Mouse (Mus musculus) heart, postnatal 25 days (tissue): ENCODE measurements around the gene Iffo1. TPM values are rescaled to one million over a fixed set of nuclear protein-coding genes. Genes with fewer than 3 reads are reported as not detected.

Source experiments
- DNase-seq: peaks from one replicate; pipeline ENCODE4 v3.0.0; 2022; ENCODE audit warnings: low spot score
- intact Hi-C: fragments of 180-260 bp; cut with DNase I; formaldehyde crosslinking; loops from one replicate; pipeline ENCODE4 v1.15.1; 2025
- total RNA-seq, 2 experiments: library from RNA; stranded (reverse); gene quantifications; 2 replicates each; pipeline ENCODE4 v1.2.3; 2021

Iffo1 gene
- 10 to 100 TPM in 1 of 2 experiments, 1 to 10 TPM in 1; 7.1 to 12.0 TPM for total RNA-seq

DNA sequence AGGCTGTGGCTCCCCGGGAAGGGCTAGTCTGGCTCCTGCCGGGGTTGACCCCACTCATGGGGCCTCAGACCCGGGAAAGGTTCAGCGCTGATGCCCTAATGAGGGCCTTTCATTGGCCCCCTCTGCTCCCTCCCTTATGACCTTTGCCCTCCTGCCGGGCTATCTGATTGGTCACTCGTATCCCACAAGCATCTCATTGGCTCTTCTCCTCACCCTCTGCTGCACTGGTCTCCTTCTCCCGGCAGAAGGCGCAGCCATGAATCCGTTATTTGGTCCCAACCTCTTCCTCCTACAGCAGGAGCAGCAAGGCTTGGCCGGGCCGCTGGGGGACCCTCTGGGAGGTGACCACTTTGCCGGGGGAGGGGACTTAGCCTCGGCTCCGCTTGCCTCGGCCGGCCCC is at the start of gene Iffo1:
TSS of gene Iffo1 (plus strand) at position 241 of the 400 bp plus-strand sequence.
- peak; percentile 89 for DNase-seq
- intact Hi-C loops, result loop anchor here (5.0 kb wide), 1 partner anchor 127 kb away; no protein-coding TSS in a partner anchor

DNA sequence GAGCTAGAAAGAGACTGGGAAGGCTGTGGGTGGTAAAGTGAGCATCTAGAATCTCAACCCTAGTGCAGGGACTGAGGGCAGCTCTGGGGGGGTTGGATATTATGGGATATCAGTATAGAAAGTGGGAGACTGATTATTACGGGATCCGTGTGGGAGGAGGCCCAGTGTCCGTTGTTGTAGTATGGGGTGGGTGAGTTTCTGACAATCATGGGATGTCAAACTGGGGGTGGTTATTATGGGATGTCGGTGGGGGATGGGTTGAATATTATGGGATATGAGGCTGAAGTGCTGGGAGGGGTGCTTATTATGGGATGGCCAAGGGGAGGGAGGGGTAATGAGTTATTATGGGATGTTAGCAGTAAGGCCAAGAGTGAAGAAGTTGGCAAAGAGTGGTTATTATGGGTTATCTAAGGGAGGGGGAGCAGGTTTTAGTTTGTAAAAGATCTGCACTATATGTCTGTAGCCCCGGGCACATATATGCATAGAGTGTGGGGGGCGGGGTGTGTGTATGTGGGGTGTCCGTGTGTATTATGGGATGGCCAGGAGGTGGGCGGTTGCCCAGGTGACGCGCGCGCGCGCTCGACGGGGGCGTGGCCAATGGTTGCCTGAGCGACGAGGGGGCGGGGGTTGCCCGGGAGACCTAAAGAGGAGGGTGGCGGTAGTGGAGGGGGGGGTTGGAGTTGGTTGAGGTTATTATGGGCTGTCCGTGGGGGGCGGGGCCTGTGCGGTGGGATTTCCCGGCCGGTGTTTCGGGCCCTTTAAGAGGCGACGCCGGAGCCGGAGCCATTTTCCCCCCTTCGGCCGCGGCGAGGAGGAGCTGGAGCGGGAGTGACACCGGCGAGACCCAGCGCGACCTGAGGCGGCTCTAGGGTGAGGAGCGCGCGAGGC is 49.4 kb upstream of the Iffo1 start, which contains the start of gene Chd4:
TSS of gene Chd4 (plus strand) at position 591 of the 888 bp plus-strand sequence.
- DNase-seq, result peak; percentile 83
- intact Hi-C loops, result loop anchor here (5.0 kb wide), 1 partner anchor 37 kb away; the partner anchor contains the start of gene Nop2

DNA sequence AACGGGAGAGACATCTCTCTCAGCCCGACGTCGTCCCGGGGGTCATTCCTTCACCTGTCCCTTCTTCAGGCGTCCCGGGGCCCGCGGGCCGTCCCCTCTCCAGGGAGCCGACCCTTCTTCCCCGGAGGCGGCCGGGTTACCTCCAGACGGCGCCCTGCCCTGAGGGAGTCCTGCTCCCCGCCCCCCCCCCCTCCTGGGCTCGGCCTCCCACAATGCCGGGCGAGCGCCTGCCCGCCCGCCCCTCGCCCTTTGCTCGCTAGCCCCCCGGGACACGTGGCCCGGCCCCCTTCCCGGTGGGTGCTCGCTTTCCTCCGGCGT is 48.8 kb upstream of the Iffo1 start:
- intact Hi-C loops, result loop anchor here (5.0 kb wide), 1 partner anchor 36 kb away; the partner anchor contains the start of gene Nop2
- DNase-seq, result no peak

DNA sequence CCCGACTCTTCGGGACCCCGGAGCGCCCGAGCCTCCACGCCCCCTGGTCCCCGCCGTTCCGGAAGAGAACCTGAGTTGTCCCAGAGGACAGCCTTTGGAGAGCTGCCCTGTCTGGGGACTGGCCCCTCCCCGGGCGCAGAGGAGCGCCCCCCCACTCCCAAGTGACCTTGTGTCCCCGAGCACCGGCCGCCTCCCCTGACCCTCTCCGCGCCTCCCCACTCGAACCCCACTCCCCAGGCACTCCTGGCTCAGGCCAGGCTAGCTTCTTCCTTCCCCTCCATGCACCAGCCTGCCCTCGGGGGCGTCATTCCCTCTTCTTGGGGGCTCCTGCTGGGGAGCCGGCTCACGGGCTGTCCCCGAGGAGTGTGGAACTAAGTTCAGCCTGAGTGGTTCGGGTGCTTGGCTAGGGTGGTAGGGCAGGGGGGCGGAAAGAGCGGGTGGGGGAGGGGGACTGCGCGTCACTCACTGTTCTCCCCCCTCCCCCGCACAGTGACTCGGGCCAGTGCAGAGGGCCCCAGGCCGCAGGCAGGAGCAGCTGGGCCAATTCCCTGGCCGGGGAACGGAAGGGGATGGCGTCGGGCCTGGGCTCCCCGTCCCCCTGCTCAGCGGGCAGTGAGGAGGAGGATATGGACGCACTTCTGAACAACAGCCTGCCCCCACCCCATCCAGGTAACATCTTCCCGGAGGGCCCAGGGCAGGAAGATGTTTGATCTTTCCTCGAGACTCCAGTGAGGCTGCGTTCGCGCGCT is 48.3 kb upstream of the Iffo1 start:
- intact Hi-C loops, result loop anchor here (5.0 kb wide), 1 partner anchor 36 kb away; the partner anchor contains the start of gene Nop2
- DNase-seq, result peak; percentile 49

DNA sequence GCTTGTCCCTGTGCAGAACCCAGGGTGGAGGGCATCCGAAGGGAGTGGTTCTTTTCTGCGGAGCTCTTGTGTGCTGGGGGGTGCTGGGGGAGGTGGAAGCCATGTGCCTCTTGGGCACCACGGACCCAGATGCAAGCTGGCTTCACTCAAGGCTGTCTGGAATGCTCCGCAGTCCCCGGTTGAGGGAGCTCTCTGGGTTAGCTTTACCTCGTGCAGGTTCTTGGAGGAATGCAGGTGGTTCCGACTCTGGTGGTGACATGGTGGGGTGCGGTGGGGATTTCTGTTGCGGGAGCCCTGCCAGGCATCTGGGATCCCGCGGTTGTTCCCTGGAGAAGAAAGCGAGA is 47.7 kb upstream of the Iffo1 start:
- no peak for DNase-seq
- intact Hi-C loops, result loop anchor here (5.0 kb wide), 1 partner anchor 35 kb away; the partner anchor contains the start of gene Nop2

DNA sequence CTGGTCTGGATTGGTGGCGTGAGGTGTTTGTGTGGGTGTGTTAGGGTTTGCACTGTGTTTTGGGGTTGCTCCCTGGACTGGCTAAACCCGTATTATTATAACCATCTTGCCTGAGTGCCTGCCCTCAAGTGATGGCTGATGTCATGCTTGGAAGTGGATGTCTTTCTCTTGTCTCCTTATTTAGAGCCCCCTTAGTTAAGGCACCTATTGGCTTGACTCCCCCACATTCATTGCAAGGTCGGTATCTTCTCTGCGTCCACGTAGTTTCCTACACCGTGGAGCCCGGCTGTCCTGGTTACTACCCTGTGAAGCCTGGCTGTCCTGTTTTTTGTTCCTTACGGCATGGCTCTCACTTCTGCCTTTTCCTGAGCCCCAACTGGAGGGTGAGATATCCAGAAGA is 47.1 kb upstream of the Iffo1 start:
- intact Hi-C loops, result loop anchor here (5.0 kb wide), 1 partner anchor 34 kb away; the partner anchor contains the start of gene Nop2
- no peak for DNase-seq

DNA sequence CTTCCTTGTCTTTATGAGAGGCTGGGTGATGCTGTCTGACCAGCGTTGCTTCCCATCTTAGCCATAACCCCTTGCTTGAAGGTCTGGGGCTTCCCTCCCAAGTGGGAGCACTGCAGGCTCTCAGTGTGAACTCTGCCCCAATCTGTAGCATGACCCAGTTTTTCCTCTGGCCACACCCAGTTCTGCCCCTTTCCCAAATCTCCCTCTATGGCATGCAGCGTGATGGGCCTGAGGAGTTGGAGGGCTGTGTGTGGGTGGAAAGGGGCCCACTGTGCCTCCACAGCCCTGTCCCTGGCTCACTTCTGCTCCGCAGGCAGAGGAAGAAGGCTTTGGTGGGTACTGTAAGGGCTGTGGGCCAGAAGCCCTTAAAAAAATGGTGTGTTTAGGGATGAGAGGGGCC is 46.5 kb upstream of the Iffo1 start:
- DNase-seq, result no peak
- intact Hi-C loops, result loop anchor here (5.0 kb wide), 1 partner anchor 34 kb away; the partner anchor contains the start of gene Nop2

DNA sequence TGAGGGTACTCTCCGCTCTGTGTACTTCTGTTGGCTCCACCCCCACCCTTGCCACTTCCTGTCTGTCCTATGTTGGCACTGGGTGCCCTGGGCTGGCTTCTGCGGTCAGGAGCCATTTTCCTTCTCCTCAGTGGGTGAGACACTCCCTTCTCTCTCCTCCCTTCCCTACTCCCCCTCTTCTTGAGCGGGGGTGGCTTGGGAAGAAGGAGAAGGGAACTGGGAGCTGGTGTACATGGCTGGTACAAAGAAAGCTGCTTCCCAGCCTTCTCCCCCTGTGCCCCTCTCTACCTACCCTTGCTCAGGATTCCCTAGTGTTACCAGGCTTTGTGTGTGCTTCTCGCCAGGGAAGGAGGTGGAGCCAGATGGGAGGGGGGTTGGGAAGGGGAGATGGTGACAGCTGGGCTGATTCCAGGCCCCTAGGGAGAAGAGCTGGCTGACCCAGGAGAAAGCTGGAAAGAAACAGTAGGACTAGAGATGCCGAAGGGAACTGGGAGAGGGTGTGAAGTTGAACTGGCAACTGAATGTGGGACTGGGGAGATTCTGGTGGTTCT is 45.5 kb upstream of the Iffo1 start:
- peak; percentile 43 for DNase-seq
- intact Hi-C loops, result loop anchor here (5.0 kb wide), 1 partner anchor 33 kb away; the partner anchor contains the start of gene Nop2

DNA sequence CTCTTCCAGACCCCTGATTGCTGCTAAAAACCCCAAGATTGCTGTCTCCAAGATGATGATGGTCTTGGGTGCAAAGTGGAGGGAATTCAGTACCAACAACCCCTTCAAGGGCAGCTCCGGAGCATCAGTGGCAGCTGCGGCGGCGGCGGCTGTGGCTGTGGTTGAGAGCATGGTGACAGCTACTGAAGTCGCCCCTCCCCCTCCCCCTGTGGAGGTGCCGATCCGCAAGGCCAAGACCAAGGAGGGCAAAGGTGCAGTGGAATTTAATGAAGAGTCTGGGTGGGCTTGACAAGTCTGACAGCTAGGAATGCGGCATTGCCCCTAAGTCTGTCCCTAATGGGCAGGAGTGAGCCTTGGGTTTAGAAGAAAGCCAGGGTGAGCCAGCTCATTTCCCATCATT is 43.6 kb upstream of the Iffo1 start:
- DNase-seq, result no peak
- intact Hi-C loops, result no loop called here

DNA sequence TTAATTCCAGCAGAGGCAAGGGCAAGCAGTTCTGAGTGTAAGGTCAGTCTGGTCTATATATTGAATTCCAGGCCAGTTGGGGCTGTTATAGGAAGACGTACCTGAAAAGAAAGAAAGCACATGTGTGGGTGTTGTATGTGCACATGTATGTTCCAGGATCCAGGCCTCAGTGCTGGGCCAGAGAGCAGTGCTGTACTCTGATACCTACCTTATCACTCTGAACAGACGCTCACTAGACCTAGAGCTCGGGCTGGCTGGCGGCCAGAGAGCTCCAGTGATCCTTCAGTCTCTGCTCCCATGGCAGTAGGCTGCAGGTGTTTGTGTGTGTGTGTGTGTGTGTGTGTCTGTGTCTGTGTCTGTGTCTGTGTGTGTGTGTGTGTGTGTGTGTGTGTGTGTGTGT is 40.8 kb upstream of the Iffo1 start:
- no peak for DNase-seq
- intact Hi-C loops, result no loop called here

DNA sequence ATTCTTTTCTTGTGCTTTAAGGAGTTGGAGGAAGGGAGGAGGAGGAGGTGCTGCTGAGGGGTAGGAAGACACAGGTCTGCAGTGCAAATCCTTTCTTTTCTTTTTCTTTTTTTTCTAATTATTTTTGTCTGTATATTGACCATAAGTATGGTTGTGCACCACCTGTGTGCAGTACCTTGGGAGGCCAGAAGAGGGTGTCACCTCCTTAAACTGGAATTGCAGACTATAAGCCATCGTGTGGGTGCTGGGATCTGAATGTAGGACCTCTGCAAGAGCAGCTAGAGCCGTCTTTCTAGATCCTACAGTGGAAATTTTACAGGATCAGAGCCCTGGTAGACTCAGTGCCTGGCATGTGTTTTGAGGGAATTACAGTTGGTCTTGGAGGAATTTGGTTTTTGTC is 37.3 kb upstream of the Iffo1 start:
- intact Hi-C loops, result no loop called here
- DNase-seq, result no peak

DNA sequence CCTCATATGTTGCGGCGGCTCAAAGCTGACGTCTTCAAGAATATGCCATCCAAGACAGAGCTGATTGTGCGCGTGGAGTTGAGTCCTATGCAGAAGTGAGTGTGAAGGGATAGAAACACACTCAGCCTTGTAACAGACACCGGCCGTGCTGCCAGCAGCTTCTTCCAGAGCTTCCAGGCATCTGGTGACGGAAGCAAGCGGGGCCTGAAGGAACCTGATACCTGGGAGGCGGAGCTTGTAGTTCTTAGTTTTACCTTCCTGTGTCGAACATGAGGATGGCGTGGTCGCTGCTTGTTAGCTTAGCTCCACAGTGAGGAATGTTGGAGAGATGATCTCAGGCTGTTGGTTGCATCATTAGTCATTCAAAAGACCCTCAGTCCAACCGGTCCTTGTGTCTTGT is 35.7 kb upstream of the Iffo1 start:
- DNase-seq, result no peak
- intact Hi-C loops, result no loop called here

DNA sequence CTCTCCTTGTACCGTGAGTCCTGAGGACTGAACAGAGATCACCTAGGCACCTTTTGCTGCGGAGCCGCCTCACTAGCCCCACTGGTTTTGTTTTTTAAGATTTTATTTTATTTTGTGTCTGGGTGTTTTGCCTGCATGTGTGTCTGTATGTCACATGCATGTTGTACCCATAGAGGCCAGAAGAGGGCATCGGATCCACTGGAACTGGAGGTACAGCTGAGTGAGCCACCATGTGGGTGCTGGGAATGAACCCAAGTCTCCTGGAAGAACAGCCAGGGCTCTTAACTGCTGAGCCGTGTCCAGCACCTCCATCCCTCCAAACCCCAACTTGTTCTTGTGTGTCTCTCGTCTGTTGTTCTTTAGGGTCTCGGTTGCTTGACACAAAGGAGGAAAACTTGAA is 34.1 kb upstream of the Iffo1 start:
- intact Hi-C loops, result no loop called here
- no peak for DNase-seq

DNA sequence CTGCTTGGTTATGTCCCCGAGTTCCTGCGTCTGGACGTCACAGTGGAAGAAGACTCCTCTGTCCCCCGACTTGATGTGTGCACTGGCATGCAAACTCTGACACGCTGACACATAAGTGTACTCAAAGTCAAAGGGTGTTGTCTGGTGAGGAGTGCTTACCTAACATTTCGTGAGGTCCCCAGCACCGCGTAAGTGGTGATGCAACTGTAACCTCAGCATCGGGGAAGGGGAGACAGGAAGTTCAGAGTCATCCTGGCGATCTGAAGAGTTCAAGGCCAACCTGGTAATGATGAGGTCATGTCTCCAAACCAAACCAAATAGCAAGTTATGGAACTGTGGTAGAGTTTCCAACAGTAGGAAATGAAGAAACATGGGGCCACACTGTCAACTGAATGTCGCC is 32.5 kb upstream of the Iffo1 start:
- intact Hi-C loops, result no loop called here
- no peak for DNase-seq

DNA sequence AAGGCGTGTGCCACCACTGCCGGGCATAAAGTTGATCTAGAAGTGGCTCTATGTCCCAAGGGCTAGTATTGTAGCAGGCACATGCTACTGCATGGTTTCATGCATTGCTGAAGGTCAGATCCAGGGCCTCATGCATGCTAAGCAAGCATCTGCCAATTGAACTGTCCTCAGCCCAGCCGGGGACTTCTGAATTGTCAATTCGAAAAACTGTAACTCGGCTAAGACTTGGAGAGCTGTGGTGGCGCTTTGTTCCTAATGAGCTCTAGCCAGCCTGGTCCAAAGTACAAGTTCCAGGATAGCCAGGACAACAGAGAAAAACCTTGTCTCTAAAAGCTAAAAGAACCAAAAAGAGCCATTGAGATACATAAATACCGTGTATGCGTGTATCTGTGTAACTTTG is 25.7 kb upstream of the Iffo1 start:
- no peak for DNase-seq
- intact Hi-C loops, result no loop called here

DNA sequence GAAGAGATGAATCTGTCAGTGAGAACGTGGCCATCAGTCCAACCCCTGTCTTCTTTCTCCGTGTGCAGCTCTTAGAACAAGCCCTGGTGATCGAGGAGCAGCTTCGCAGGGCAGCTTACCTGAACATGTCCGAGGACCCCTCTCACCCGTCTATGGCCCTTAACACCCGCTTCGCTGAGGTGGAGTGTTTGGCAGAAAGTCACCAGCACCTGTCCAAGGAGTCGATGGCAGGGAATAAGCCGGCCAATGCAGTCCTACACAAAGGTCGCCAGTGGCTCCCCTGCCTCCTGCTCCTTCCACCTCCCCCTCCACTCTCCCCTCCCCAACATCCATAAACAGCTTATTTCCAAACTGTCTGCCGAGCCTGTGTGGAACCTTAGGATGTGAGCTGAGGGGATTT is 16.3 kb upstream of the Iffo1 start:
- intact Hi-C loops, result no loop called here

DNA sequence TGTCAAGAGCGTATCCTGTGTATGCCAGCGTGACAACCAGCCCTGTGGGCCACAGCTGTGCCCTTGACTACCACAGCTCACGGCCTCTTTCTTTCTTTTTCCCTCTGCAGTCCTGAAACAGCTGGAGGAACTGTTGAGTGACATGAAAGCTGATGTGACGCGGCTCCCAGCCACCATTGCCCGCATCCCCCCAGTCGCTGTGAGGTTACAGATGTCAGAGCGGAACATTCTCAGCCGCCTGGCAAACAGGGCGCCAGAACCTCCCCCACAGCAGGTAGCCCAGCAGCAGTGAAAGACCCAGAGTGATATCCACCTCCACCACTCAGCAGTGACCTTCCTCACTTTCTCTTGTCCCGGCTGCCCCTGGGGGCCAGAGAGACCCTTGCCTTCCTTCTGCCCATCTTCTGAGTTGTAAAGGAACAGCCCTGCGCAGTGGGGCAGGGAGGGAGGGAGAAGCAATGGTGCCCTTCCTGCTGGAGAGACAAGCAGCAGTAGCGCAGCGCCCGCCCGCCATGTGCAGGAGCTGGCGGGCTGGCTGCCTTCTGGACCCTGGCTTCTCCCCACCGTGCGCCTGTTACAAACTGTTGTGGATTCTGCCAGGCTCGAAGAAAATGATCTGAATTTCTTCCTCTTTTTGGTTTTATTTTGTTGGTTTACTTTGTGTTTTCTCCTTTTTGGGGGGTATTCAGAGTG is 15.2 kb upstream of the Iffo1 start:
- no peak for DNase-seq
- intact Hi-C loops, result loop anchor here (5.0 kb wide), 1 partner anchor 33 kb away; the partner anchor contains the start of gene Chd4

More for the DNA sequence above, 16.3 kb upstream of the Iffo1 start:
- DNase-seq, result no peak

DNA sequence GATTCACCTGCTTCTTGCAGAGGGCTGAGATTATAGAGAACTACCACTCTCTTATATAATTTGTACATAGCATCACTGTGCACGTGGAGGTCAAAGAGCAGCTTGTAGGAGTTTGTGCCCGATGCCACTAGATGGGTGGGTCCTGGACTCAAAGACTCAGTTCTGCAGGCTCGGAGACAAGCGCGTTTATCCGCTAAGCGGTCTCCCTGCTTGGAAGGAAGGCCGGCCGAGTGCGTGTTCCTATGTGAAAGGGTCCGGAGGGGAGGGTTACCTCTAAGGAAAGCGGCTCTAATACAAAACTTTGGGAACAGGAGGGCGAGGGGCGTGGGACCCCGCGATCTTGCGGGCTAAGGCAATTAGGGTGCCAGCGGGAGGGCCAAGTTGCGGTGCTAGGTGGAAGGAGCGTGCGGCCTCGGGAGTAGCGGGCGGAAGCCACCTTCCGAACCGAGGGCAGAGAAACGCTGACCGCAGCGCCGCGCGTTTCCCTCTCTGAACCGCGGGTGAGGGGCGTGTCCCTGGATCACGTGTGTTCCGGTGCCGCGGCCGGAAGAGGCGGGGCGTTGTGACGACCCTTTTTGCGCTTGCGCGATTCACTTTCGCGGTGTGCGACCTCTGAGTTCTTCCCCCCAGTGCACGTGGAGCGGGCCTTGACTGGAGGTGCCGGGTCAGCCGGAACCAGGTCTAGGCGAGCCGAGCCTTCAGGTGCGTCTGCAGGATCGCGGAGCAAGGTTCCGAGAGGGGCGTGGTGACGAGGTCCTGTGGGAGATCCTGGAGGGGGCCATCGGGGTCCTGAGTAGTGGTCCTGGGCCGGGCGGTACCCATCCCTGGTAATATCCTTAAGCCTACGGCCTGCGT is 13.5 kb upstream of the Iffo1 start, which contains the start of gene Nop2:
TSS of gene Nop2 (plus strand) at position 608 of the 855 bp plus-strand sequence.
- peak; percentile 60 for DNase-seq
- intact Hi-C loops, result loop anchor here (5.0 kb wide), 1 partner anchor 34 kb away; the partner anchor contains the start of gene Chd4

DNA sequence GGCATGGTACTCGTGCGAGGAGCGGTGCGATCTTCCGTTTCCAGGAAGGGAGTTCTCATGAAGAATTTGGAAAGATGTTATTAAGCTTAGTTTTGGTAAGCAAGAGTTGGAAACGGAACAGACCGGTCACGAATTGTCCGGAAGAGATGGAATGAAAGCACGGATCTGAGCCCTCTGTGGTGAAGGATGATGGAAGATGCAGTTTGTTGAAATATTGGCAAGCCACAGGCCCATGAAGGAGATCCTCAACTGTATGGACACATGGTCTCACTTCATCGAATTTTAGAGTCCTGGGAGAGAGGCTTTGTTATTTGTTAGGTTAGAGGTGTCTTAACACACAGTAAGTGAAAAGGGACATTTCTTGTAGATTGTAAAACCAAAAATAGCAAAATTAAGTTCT is 12.6 kb upstream of the Iffo1 start:
- no peak for DNase-seq
- intact Hi-C loops, result loop anchor here (5.0 kb wide), 1 partner anchor 35 kb away; the partner anchor contains the start of gene Chd4
